Mouse (Mus musculus): ENCODE data around the gene Hist1h2ba. TPM values are rescaled to one million over a fixed set of nuclear protein-coding genes. Genes with fewer than 3 reads are reported as not detected.
A peak's percentile ranks its signal among the peaks of the same experiment; 100 is the strongest.

Hist1h2ba gene
- polyA plus RNA-seq, 1 experiment = not detected

- Histone ChIP-seq H3K36me3 (ENCODE audit: control insufficient read depth, insufficient read depth, low read length) (no peaks in the 10 kb centered on the region), H3K27me3 (ENCODE audit: control insufficient read depth, insufficient read depth, low read length) (no peaks in the 10 kb centered on the region), H3K4me3 (ENCODE audit: low read depth, low read length) (no peak overlapping the region), H3K27ac (ENCODE audit: insufficient read depth, low read depth, low read length) (no peak overlapping the region), H3K4me1 (ENCODE audit: control insufficient read depth, insufficient read depth, insufficient read length, low read length) (no peaks in the 10 kb centered on the region)
- WGBS = 33% methylated on average over 2 of the region's 2 CpGs
- TF ChIP-seq POLR2A (IDR thresholded peaks at IDR 0.05; ENCODE audit: low read depth, low read length) (no peak), CTCF (IDR thresholded peaks at IDR 0.05; ENCODE audit: extremely low read depth, insufficient read length, insufficient replicate concordance, low read depth, low read length) (peak; percentile 18; the same call in 1 of the 2 replicates)
Measured at GRCm38 (mm10) chr13:23885540-23885939, 48.4 kb downstream of the Hist1h2ba start.

Other genes with a start within 250 kb of the Hist1h2ba start
- gene Hist1h2bc, start 250.0 kb downstream of the Hist1h2ba start, polyA plus RNA-seq (2012; rRNA removed) = 210 and 772 TPM in 2 replicates
- gene Hist1h1t, start 238.3 kb downstream of the Hist1h2ba start, polyA plus RNA-seq (2012; rRNA removed) = not detected in 2 replicates
- 13.7 and 17.8 TPM in 2 replicates for gene Hist1h4c, start 235.7 kb downstream of the Hist1h2ba start, polyA plus RNA-seq (2012; rRNA removed)
- gene Hfe, start 223.3 kb downstream of the Hist1h2ba start, polyA plus RNA-seq (2012; rRNA removed) = 3.5 and 7.7 TPM in 2 replicates
- gene Hist1h1c, start 195.3 kb downstream of the Hist1h2ba start, polyA plus RNA-seq (2012; rRNA removed) = 25.6 and 68.0 TPM in 2 replicates
- 39.3 and 49.1 TPM in 2 replicates for gene Hist1h3c, start 188.6 kb downstream of the Hist1h2ba start, polyA plus RNA-seq (2012; rRNA removed)
- gene Hist1h2bb, start 187.4 kb downstream of the Hist1h2ba start, polyA plus RNA-seq (2012; rRNA removed) = 17.8 and 19.7 TPM in 2 replicates
- 32.5 and 55.3 TPM in 2 replicates for gene Hist1h2ab, start 183.0 kb downstream of the Hist1h2ba start, polyA plus RNA-seq (2012; rRNA removed)
- gene Hist1h3b, start 181.9 kb downstream of the Hist1h2ba start, polyA plus RNA-seq (2012; rRNA removed) = 39.8 and 49.8 TPM in 2 replicates
- gene Hist1h4b, start 177.1 kb downstream of the Hist1h2ba start, polyA plus RNA-seq (2012; rRNA removed) = 17.0 and 25.9 TPM in 2 replicates
- gene Hist1h4a, start 172.9 kb downstream of the Hist1h2ba start, polyA plus RNA-seq (2012; rRNA removed) = 17.4 and 19.9 TPM in 2 replicates
- gene Hist1h3a, start 171.8 kb downstream of the Hist1h2ba start, polyA plus RNA-seq (2012; rRNA removed) = 32.6 and 42.4 TPM in 2 replicates
- 0.53 and 0.95 TPM in 2 replicates for gene Hist1h1a, start 170.5 kb downstream of the Hist1h2ba start, polyA plus RNA-seq (2012; rRNA removed)
- 0.90 and 4.5 TPM in 2 replicates for gene Trim38, start 164.2 kb downstream of the Hist1h2ba start, polyA plus RNA-seq (2012; rRNA removed)
- gene Slc17a2, start 127.2 kb downstream of the Hist1h2ba start, polyA plus RNA-seq (2012; rRNA removed) = not detected in 2 replicates
- gene Slc17a3, start 94.7 kb downstream of the Hist1h2ba start, polyA plus RNA-seq (2012; rRNA removed) = not detected in 2 replicates
- gene Slc17a1, start 66.4 kb downstream of the Hist1h2ba start, polyA plus RNA-seq (2012; rRNA removed) = not detected in 2 replicates
- gene Slc17a4, start 19.1 kb downstream of the Hist1h2ba start, polyA plus RNA-seq (2012; rRNA removed) = 6.5 and 39.9 TPM in 2 replicates
- not detected in 2 replicates for gene Hist1h2aa, start 306 bp upstream of the Hist1h2ba start, polyA plus RNA-seq (2012; rRNA removed)
- 0.56 and 1.3 TPM in 2 replicates for gene Scgn, start 57.1 kb upstream of the Hist1h2ba start, polyA plus RNA-seq (2012; rRNA removed)

Measured in small intestine, adult 2 months (tissue).